Mouse (Mus musculus) ES-Bruce4 (cell line): ENCODE measurements around the gene C1s2.

Experiments used
- CTCF ChIP-seq: IDR thresholded peaks from one replicate; pipeline ENCODE4 v1.8.1; 2011; ENCODE audit warnings: low read depth, low read length
- EP300 ChIP-seq: IDR thresholded peaks from 2 replicates; pipeline ENCODE4 v1.6.1; 2011; ENCODE audit warnings: low read depth, low read length; ENCODE audit not compliant: insufficient read depth
- POLR2A ChIP-seq: IDR thresholded peaks from one replicate; pipeline ENCODE4 v1.8.1; 2011; ENCODE audit warnings: low read length; ENCODE audit not compliant: insufficient read depth

DNA sequence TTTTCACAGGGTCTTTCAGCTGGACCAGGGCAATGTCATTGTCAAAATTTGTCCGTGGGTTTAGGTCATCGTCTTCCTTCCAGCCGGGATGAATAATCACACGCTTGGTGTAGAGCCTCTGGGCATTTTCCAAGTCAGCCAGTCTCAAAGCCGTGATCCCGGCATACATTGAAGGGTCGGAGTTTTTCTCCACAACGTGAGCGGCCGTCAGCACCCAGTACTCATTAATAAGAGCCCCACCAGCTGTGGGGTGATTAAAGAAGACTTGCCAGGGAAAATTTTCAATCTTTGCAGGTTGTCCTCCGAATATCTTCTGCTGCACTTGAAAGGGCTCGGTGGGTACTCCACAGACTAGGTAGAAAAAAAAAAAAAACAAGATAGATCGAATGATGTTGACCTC lies 10.3 kb downstream of the C1s2 start:
- TF ChIP-seq POLR2A (no peak), CTCF (no peak), EP300 (no peak)
